Mouse (Mus musculus) spleen, adult 2 months (tissue): ENCODE measurements around the gene Acacb.

Experiments used
- CTCF ChIP-seq: fragments of 200-500 bp; IDR thresholded peaks from 2 replicates; pipeline ENCODE4 v1.5.1; 2011; ENCODE audit warnings: mild to moderate bottlenecking, inconsistent platforms; ENCODE audit not compliant: insufficient read depth, insufficient read length, insufficient replicate concordance; ENCODE audit errors: extremely low read depth
- POLR2A ChIP-seq: fragments of 200-500 bp; IDR thresholded peaks from 2 replicates; pipeline ENCODE4 v1.6.1; 2011; ENCODE audit warnings: low read depth, low read length, inconsistent platforms

DNA sequence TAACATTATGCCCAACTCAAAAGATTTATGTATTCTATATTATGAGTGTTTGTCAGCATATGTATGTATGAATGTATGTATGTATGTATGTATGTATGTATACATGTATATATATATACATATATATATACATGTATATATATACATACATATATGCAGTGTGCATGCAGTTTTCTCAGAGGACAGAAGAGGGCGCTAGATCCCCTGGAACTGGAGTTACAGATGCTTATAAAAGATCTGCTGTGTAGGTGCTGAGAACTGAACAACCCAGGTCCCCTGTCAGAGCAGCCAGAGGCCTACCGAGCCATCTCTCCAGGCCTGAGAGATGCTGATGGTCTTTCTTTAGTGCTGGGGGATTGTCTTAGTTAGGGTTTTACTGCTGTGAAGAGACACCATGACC is 40.8 kb downstream of the Acacb start:
- no peak for TF ChIP-seq POLR2A
- no peak for TF ChIP-seq CTCF
